Mouse (Mus musculus) bone marrow, adult 2 months (tissue): Measurements from ENCODE around the gene Tmem107. TPM values are rescaled to one million over a fixed set of nuclear protein-coding genes. Genes with fewer than 3 reads are reported as not detected.
A peak's percentile ranks its signal among the peaks of the same experiment; 100 is the strongest.

ENCODE experiments used
- H3K27ac ChIP-seq: fragments of 200-500 bp; 2 replicates; pipeline ENCODE4 v1.5.1; 2012; ENCODE audit warnings: low read depth, mild to moderate bottlenecking, control low read depth, inconsistent platforms, low read length; ENCODE audit not compliant: control insufficient read depth, poor library complexity, insufficient read depth
- H3K4me1 ChIP-seq: fragments of 200-500 bp; 2 replicates; pipeline ENCODE4 v1.6.1; 2011; ENCODE audit warnings: low read length; ENCODE audit not compliant: control insufficient read depth, insufficient read depth
- H3K4me3 ChIP-seq: fragments of 200-500 bp; replicated peaks from 2 replicates; pipeline ENCODE3; 2011; ENCODE audit warnings: mild to moderate bottlenecking, low read depth, low read length, control low read depth; ENCODE audit not compliant: control insufficient read depth
- CTCF ChIP-seq: fragments of 200-500 bp; IDR thresholded peaks from 2 replicates; pipeline ENCODE4 v1.5.1; 2011; ENCODE audit warnings: low read length, control low read depth; ENCODE audit not compliant: control insufficient read depth, insufficient read depth
- POLR2A ChIP-seq: fragments of 200-500 bp; IDR thresholded peaks from 2 replicates; pipeline ENCODE4 v1.6.1; 2011; ENCODE audit warnings: low read depth, mild to moderate bottlenecking, control low read depth, low read length, borderline replicate concordance; ENCODE audit not compliant: control insufficient read depth
- WGBS: fragments of 180-500 bp; shearing (Covaris S2); methylation state at CpG from one replicate; pipeline ENCODE4 v1.1.7; 2018; 5-methylcytosine and 5-hydroxymethylcytosine counted together
- polyA plus RNA-seq: library from polyadenylated mRNA; stranded (reverse); fragments of >200 nt; gene quantifications from 2 replicates; pipeline ENCODE4 v1.2.4, GENCODE M21; 2011; ENCODE audit warnings: low replicate concordance; ENCODE audit not compliant: missing spikeins, insufficient read depth, insufficient read length

The Tmem107 gene
- polyA plus RNA-seq, 1 experiment, result 31.0 TPM

- H3K4me1 ChIP-seq, result peaks cover 5% of the 10 kb centered on the region
- no peak overlapping the region for H3K27ac ChIP-seq
- no peak overlapping the region for H3K4me3 ChIP-seq
- WGBS, result 80% methylated on average over 2 of the region's 2 CpGs
- TF ChIP-seq CTCF (no peak), POLR2A (no peak)
Measured at GRCm38 (mm10) chr11:69052824-69053421, 17.7 kb upstream of the Tmem107 start.

GRCm38 (mm10) chr11:69053848-69054247, 16.8 kb upstream of the Tmem107 start:
- TF ChIP-seq POLR2A, result no peak
- TF ChIP-seq CTCF, result no peak
- no peak overlapping the region for H3K4me3 ChIP-seq
- H3K4me1 ChIP-seq, result peaks cover 5% of the 10 kb centered on the region
- no peak overlapping the region for H3K27ac ChIP-seq
- 45% methylated on average over 3 of the region's 3 CpGs for WGBS

GRCm38 (mm10) chr11:69058265-69058664, 12.3 kb upstream of the Tmem107 start:
- WGBS, result 32% methylated on average over 2 of the region's 2 CpGs
- peak overlapping the region; percentile 77 for H3K4me3 ChIP-seq
- peak overlapping the region; percentile 90 for H3K27ac ChIP-seq
- no peak for TF ChIP-seq CTCF
- no peak for TF ChIP-seq POLR2A
- peaks cover 5% of the 10 kb centered on the region for H3K4me1 ChIP-seq

- WGBS, result under 1% methylated on average over 19 of the region's 19 CpGs
Measured at GRCm38 (mm10) chr11:69058729-69059356, 11.8 kb upstream of the Tmem107 start.

GRCm38 (mm10) chr11:69059357-69059974, 11.1 kb upstream of the Tmem107 start, which contains the start of gene Borcs6:
Borcs6 (plus strand) TSS chr11:69059717.
- Histone ChIP-seq H3K27ac (peak within 1 kb of the TSS; percentile 97), H3K4me1 (peaks cover 6% of the 10 kb centered on the region; the same call in 1 of the 2 replicates), H3K4me3 (peak within 1 kb of the TSS; percentile 88)
- TF ChIP-seq POLR2A (peak; percentile 54; the same call in 1 of the 2 replicates), CTCF (no peak)
- WGBS, result under 1% methylated on average over 64 of the region's 64 CpGs

More at GRCm38 (mm10) chr11:69058729-69059356, 11.8 kb upstream of the Tmem107 start:
- peaks cover 5% of the 10 kb centered on the region for H3K4me1 ChIP-seq
- peak overlapping the region; percentile 77 for H3K4me3 ChIP-seq
- TF ChIP-seq CTCF (no peak), POLR2A (no peak)
- H3K27ac ChIP-seq, result peak overlapping the region; percentile 90

- Histone ChIP-seq H3K27ac (peak overlapping the region; percentile 97), H3K4me1 (peaks cover 6% of the 10 kb centered on the region; the same call in 1 of the 2 replicates), H3K4me3 (peak overlapping the region; percentile 88)
- TF ChIP-seq CTCF (no peak), POLR2A (no peak)
- WGBS, result under 1% methylated on average over 49 of the region's 49 CpGs
Measured at GRCm38 (mm10) chr11:69059975-69060411, 10.6 kb upstream of the Tmem107 start.

- WGBS, result 6% methylated on average over 40 of the region's 40 CpGs
- peak overlapping the region; percentile 88 for H3K4me3 ChIP-seq
- no peak for TF ChIP-seq POLR2A
- TF ChIP-seq CTCF, result no peak
- peak overlapping the region; percentile 97 for H3K27ac ChIP-seq
- peaks cover 5% of the 10 kb centered on the region; the same call in 1 of the 2 replicates for H3K4me1 ChIP-seq
Measured at GRCm38 (mm10) chr11:69060448-69061254, 10.0 kb upstream of the Tmem107 start.
